Mouse (Mus musculus) G1E (cell line): ENCODE data around the gene Lyrm4. TPM values are rescaled to one million over a fixed set of nuclear protein-coding genes. Genes with fewer than 3 reads are reported as not detected.

Experiments used
- ATAC-seq: 2 replicates; pipeline ENCODE4 v1.8.0; 2016; ENCODE audit warnings: mild to moderate bottlenecking; ENCODE audit not compliant: insufficient number of reproducible peaks, poor library complexity, low FRiP score, severe bottlenecking; ENCODE audit errors: extremely low read depth
- DNase-seq: peaks from one replicate; pipeline ENCODE4 v3.0.0; 2012; ENCODE audit warnings: low spot score
- H3K27me3 ChIP-seq: 2 replicates; pipeline ENCODE4 v1.6.1; 2012; ENCODE audit warnings: mild to moderate bottlenecking, low read length, inconsistent platforms; ENCODE audit not compliant: insufficient read depth
- H3K36me3 ChIP-seq: replicated peaks from 2 replicates; pipeline ENCODE3; 2012; ENCODE audit warnings: mild to moderate bottlenecking, inconsistent platforms
- H3K4me1 ChIP-seq: 2 replicates; pipeline ENCODE4 v1.6.1; 2012; ENCODE audit warnings: low read depth, low read length, inconsistent platforms, mixed read lengths; ENCODE audit not compliant: insufficient read depth
- H3K4me3 ChIP-seq: 2 replicates; pipeline ENCODE4 v1.5.1; 2012; ENCODE audit warnings: low read depth, mild to moderate bottlenecking, inconsistent platforms, low read length, moderate library complexity, mixed read lengths
- H3K9me3 ChIP-seq: replicated peaks from 2 replicates; pipeline ENCODE4 v1.6.1; 2012; ENCODE audit warnings: inconsistent platforms
- CTCF ChIP-seq: IDR thresholded peaks from 2 replicates; pipeline ENCODE4 v1.5.1; 2012; ENCODE audit warnings: low read depth, low read length, inconsistent platforms, mixed read lengths
- GATA1 ChIP-seq: IDR thresholded peaks from 2 replicates; pipeline ENCODE4 v1.6.1; 2012; ENCODE audit warnings: borderline replicate concordance, low read length, inconsistent platforms, mixed read lengths
- GATA2 ChIP-seq: IDR thresholded peaks from 2 replicates; pipeline ENCODE4 v1.6.1; 2012; ENCODE audit warnings: low read depth, low read length, inconsistent platforms, borderline replicate concordance
- POLR2AphosphoS5 ChIP-seq: IDR thresholded peaks from 2 replicates; pipeline ENCODE4 v1.6.1; 2012; ENCODE audit warnings: low read depth, low read length, inconsistent platforms; ENCODE audit not compliant: insufficient replicate concordance
- TAL1 ChIP-seq: conservative IDR thresholded peaks from 2 replicates; pipeline ENCODE4 v1.6.1; 2012; ENCODE audit warnings: low read depth, low read length, inconsistent platforms, mixed read lengths
- polyA plus RNA-seq: library from polyadenylated mRNA; stranded (reverse); fragments of >175 nt; gene quantifications from 2 replicates; pipeline ENCODE4 v1.2.3, GENCODE M21; 2012
- total RNA-seq, 2 experiments: library from RNA; stranded (forward) in 1 of 2; stranded (reverse) in 1 of 2; fragments of 200-1000 nt in 1 of 2; fragments of >200 nt in 1 of 2; fragmentation: Nextera tagmentation in 1 of 2; gene quantifications; 2 replicates each; pipeline ENCODE4 v1.2.3; 2014 to 2017

Gene Lyrm4
- total and polyA plus RNA-seq, 3 experiments = 4.9 to 32.4 (median 21.4) TPM

DNA sequence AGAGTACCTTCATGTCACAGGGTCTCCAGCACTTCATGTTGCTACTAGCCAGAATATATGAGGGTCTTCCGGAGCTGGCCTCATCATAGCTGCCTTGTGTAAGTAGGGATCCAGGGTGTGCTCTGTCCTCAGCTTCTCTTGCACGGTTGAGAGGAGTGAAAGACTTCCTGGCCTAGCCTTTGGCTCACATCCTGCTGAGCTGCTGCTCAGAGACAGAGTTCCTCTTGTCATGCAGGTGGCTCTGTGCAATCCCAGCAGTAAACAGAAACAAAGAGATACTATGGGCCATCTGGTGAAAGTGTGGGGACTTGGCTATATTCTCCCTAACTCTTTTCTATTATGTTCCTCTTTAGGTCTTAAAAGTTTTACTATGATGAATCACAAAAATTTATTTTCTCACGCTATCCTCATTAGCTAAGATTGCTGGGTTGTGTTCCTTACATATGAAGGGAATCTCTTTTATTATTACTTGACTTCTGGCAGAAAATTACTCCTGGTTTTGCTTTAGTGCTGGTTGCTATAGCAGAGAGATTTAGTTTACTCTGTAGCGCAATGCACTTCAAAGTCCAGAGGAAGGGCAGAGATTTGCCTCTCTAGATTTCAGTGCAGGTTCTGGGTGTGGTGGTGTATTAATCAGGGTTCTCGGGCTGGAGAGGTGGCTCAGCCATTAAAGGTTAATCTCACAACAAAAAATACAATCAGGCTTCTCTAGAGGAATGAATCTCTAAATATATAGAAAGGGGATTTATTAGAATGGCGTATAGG is 32.0 kb upstream of the Lyrm4 start:
- peaks cover 5% of the 10 kb centered on the region; the same call in 1 of the 2 replicates for H3K4me1 ChIP-seq
- H3K27me3 ChIP-seq = no peaks in the 10 kb centered on the region
- H3K9me3 ChIP-seq = no peaks in the 10 kb centered on the region
- DNase-seq (no peak), ATAC-seq (no peak)
- H3K4me3 ChIP-seq = no peak overlapping the region
- peaks cover 31% of the 10 kb centered on the region for H3K36me3 ChIP-seq
- no peak for TF ChIP-seq POLR2AphosphoS5
- TF ChIP-seq TAL1 = no peak
- TF ChIP-seq GATA1 = no peak
- no peak for TF ChIP-seq CTCF
- no peak for TF ChIP-seq GATA2

DNA sequence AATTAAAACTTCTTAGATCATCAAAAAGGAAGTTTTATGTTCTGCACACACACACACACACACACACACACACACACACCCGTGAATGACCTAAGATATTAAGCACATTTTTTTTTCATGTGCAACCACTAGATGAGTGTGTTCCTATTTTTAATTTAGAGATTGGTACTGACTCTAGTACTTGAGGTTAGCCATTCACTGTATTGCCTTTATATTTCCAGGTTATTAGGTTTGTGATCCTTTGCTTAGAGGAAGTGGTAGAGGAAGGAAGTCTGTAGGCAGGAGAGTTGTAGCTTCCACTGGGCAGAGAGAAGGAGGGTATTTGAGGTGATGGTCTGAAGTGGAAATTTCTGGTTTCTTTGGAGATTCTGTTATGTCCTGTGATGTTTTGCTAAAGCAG is 28.3 kb upstream of the Lyrm4 start:
- Histone ChIP-seq H3K36me3 (peaks cover 22% of the 10 kb centered on the region), H3K4me3 (no peak overlapping the region), H3K4me1 (peaks cover 5% of the 10 kb centered on the region; the same call in 1 of the 2 replicates), H3K9me3 (no peaks in the 10 kb centered on the region), H3K27me3 (no peaks in the 10 kb centered on the region)
- DNase-seq = no peak
- TF ChIP-seq CTCF (no peak), GATA2 (no peak), TAL1 (no peak), GATA1 (no peak), POLR2AphosphoS5 (no peak)
- ATAC-seq = no peak

DNA sequence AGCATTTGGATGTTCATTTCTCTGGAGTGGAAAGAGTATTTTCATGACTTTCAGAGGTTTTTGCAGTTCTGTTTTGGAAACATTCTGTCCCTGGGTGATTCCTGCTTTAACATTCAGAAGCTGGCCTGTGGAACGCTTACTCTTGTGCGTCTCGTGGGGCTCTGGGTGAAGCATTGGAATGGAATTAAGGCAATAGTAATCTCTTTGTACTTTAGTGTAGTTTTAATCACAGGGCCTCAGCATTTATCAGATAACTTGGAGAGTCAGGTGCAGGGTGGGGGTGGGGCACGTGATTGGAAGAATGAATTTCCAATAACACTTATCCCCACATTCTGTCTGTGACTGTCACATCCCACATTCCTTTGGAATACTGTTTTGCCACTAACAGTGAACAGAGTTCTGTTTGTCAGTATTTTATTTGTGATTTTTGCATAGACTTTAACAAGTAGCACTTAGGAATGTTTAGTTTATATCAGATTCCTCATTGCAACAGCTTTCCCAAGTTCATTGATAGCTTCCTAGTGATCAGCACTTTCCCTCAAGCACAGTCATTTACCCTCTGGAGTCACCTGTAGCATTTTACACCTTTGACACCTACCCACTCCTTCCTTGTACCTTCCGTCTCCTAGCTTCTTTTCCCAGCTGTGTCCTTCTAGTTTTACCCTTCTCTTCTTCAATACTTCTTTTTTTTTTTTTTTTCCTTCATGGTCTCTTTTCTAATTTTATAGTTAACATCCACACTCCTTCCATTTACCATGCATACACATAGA is 23.1 kb upstream of the Lyrm4 start:
- H3K27me3 ChIP-seq = no peaks in the 10 kb centered on the region
- TF ChIP-seq GATA2 = no peak
- no peak for TF ChIP-seq GATA1
- TF ChIP-seq TAL1 = no peak
- TF ChIP-seq CTCF = no peak
- no peak for TF ChIP-seq POLR2AphosphoS5
- H3K4me1 ChIP-seq = peaks cover 17% of the 10 kb centered on the region
- no peaks in the 10 kb centered on the region for H3K9me3 ChIP-seq
- DNase-seq (no peak), ATAC-seq (no peak)
- H3K36me3 ChIP-seq = peaks cover 29% of the 10 kb centered on the region
- H3K4me3 ChIP-seq = no peak overlapping the region

DNA sequence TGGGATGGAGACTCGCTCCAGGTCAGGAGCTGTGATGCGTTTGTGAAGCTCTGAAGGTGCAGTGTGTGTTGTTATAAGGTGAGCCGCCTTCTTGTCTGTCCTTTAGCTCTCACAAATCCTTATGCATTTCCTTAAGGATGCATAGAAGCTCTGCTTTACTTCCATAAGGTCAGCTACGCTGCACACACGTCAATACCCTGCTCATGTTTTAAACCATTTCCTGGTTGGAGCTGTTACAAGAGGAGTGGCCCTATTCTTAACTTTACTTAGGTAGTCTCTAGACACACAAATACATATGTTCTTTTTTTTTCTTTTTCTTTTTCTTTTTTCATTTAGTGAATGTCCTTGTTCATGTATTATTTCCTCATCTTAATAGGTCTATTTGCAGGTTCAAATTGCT is 22.4 kb upstream of the Lyrm4 start:
- DNase-seq = no peak
- H3K4me1 ChIP-seq = peaks cover 16% of the 10 kb centered on the region

DNA sequence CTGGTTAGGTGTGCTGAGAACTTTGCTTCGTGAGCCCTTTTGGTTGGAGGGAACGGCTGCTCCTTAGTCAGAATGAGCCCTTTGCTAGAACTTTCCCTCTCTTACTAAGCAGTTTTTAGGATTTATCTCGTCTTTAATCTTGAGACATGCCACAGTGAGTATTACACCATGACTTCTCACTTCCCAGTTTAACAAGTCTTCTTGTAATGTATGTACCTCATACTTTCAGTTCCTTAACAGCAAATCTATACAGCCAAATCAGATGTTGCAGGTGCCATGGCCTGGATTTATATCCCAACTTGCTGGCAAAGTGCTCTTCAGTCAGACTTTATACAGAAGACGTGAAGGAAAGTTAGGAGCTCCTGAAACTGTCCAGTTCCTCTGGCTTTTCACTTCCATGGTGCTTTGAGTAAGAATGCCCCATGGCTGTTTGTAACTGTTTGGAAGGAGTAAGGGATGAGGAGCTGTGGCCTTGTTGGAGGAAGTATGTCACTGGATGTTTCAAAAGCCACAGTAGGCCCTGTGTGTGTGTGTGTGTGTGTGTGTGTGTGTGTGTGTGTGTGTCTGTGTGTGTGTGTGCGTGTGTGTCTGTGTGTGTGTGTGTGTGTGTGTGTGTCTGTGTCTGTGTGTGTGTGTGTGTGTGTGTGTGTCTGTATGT is 14.8 kb upstream of the Lyrm4 start:
- Histone ChIP-seq H3K4me3 (no peak overlapping the region; the same call in 1 of the 2 replicates), H3K27me3 (no peaks in the 10 kb centered on the region), H3K36me3 (peaks cover 68% of the 10 kb centered on the region), H3K9me3 (0 out of 2 replicates have a peak, but pooled peaks cover 5% of the 10 kb centered on the region), H3K4me1 (peaks cover 25% of the 10 kb centered on the region)
- peak; percentile 45; the same call in 1 of the 2 replicates for ATAC-seq
- TF ChIP-seq GATA2 = no peak
- TF ChIP-seq POLR2AphosphoS5 = no peak
- TF ChIP-seq GATA1 = no peak
- no peak for TF ChIP-seq CTCF
- no peak for TF ChIP-seq TAL1
- no peak for DNase-seq

More for the DNA sequence above, 22.4 kb upstream of the Lyrm4 start:
- Histone ChIP-seq H3K27me3 (no peaks in the 10 kb centered on the region), H3K4me3 (no peak overlapping the region), H3K36me3 (peaks cover 31% of the 10 kb centered on the region), H3K9me3 (no peaks in the 10 kb centered on the region)
- no peak for ATAC-seq
- TF ChIP-seq TAL1 = no peak
- TF ChIP-seq GATA2 = no peak
- TF ChIP-seq GATA1 = no peak
- TF ChIP-seq POLR2AphosphoS5 = no peak
- no peak for TF ChIP-seq CTCF

DNA sequence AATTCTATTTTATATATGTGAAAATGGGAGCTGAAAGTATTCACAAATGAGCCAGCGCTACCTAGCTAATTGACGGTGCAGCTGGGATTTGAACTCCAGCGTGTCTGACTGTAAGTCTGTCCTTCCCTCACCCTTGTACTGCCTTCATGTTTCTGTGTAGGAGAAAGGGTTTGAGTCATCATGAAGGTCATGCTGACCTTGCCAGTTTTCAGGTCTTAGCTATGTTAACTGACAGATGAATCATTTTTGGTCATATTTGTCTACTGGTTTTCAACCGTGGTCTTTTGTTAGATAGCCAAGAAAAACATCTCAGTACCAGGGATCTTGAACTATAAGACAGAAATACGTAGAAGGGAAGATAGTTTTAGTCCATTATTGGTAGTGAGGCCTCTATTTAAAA is 14.1 kb upstream of the Lyrm4 start:
- Histone ChIP-seq H3K36me3 (peaks cover 71% of the 10 kb centered on the region), H3K9me3 (0 out of 2 replicates have a peak, but pooled peaks cover 5% of the 10 kb centered on the region), H3K4me1 (peaks cover 25% of the 10 kb centered on the region), H3K27me3 (no peaks in the 10 kb centered on the region), H3K4me3 (no peak overlapping the region; the same call in 1 of the 2 replicates)
- ATAC-seq (no peak), DNase-seq (no peak)
- no peak for TF ChIP-seq CTCF
- TF ChIP-seq GATA2 = no peak
- no peak for TF ChIP-seq TAL1
- TF ChIP-seq POLR2AphosphoS5 = no peak
- no peak for TF ChIP-seq GATA1
